Mouse (Mus musculus): ENCODE results near the gene Farp1.

DNA sequence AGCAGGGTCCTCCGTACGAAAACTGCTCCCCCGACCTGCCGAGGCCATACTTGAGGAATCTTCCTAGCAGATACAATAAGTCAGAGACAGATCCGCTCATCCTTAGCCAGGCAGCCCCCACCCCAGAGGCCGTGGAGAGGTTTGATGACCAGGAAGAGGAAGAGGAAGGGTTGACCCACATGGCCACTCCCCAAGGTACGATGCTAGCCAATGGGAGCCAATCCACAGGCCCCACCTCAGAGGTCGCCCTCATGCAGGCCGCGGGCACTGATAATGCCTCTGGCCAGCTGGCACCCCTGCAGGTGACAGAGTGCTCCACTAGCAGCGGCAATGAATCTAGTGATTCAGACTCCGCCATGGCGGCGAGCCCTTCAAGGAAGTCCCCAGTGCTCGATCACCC is 209.1 kb downstream of the Farp1 start:
- TF ChIP-seq POLR2A (IDR thresholded peaks at IDR 0.05; ENCODE audit: borderline replicate concordance, extremely low read depth, insufficient read depth, insufficient read length, poor library complexity, severe bottlenecking) (no peak), CTCF (IDR thresholded peaks at IDR 0.05; ENCODE audit: borderline replicate concordance, extremely low read depth, insufficient read depth, insufficient read length) (no peak)
